9 mouse cellular contexts compared by ENCODE assay signal in genomic region chr4:64530585-64530984, GRCm38 (mm10).
DNase-seq lines count a peak whose midpoint lies in the region; ATAC-seq and TF ChIP-seq lines count a peak whose summit lies in the region.
"Had no signal": no experiment of that assay in that cellular context is flagged by ENCODE, and none has a peak within 500 bp of the region (broad histone marks: within the 10 kb centered on the region; RNA-seq: fewer than 3 reads in every experiment).

No protein-coding gene starts in this region.

- WGBS in hindbrain, embryonic 11.5 days, result 78% methylated on average over 4 of the region's 4 CpGs
- 74% methylated on average over 4 of the region's 4 CpGs for WGBS in hindbrain, embryonic 16.5 days
- 67% methylated on average over 4 of the region's 4 CpGs for WGBS in liver, embryonic 11.5 days

- H3K9me3 ChIP-seq in hindbrain, embryonic 11.5 days (ENCODE audit: control insufficient read depth, low read length), result no peaks in the 10 kb centered on the region
- H3K9me3 ChIP-seq in hindbrain, embryonic 16.5 days (ENCODE audit: control insufficient read depth, low read length), result no peaks in the 10 kb centered on the region
- no peaks in the 10 kb centered on the region for H3K9me3 ChIP-seq in E14TG2a.4 (ENCODE audit: low read length)
- no peaks in the 10 kb centered on the region for H3K9me3 ChIP-seq in liver, embryonic 11.5 days (ENCODE audit: control insufficient read depth, low read length)
- H3K9me3 ChIP-seq: lung, embryonic 15.5 days had no signal

- ATAC-seq in hindbrain, embryonic 11.5 days (ENCODE audit: low FRiP score), result no peak
- ATAC-seq in hindbrain, embryonic 16.5 days, result no peak
- ATAC-seq in liver, embryonic 11.5 days (replicated peaks; ENCODE audit: low FRiP score), result no peak

- no peak overlapping the region for H3K9ac ChIP-seq in hindbrain, embryonic 11.5 days (ENCODE audit: low read depth, low read length)
- H3K9ac ChIP-seq in hindbrain, embryonic 16.5 days (ENCODE audit: low read depth, low read length), result no peak overlapping the region
- H3K9ac ChIP-seq in liver, embryonic 11.5 days (ENCODE audit: low read depth, low read length), result no peak overlapping the region
- H3K9ac ChIP-seq: lung, embryonic 15.5 days had no signal

- no peaks in the 10 kb centered on the region for H3K27me3 ChIP-seq in hindbrain, embryonic 11.5 days (ENCODE audit: control insufficient read depth, insufficient read depth, low read length)
- no peaks in the 10 kb centered on the region for H3K27me3 ChIP-seq in hindbrain, embryonic 16.5 days (replicated peaks; ENCODE audit: control insufficient read depth, insufficient read depth, low read length)
- no peaks in the 10 kb centered on the region for H3K27me3 ChIP-seq in E14TG2a.4 (ENCODE audit: insufficient read depth, low read length)
- H3K27me3 ChIP-seq in liver, embryonic 11.5 days (replicated peaks; ENCODE audit: control insufficient read depth, insufficient read depth, low read length), result no peaks in the 10 kb centered on the region
- H3K27me3 ChIP-seq: lung, embryonic 15.5 days had no signal

- peak; percentile 64 for DNase-seq in hindbrain, embryonic 11.5 days (ENCODE audit: low spot score)
- DNase-seq in cerebellum, adult 11 months, result peak; percentile 20
- DNase-seq in kidney, postnatal 14 days, result peak; percentile 39
- DNase-seq in right cerebral cortex, adult 18-20 months, result peak; percentile 23
- DNase-seq in liver, embryonic 11.5 days (ENCODE audit: low spot score), result no peak
- no peak for DNase-seq in thymus, postnatal 0 days (ENCODE audit: low spot score)

- no peak overlapping the region for H3K4me2 ChIP-seq in hindbrain, embryonic 11.5 days (replicated peaks; ENCODE audit: low read depth, low read length)
- no peak overlapping the region for H3K4me2 ChIP-seq in hindbrain, embryonic 16.5 days (ENCODE audit: low read length)
- no peak overlapping the region for H3K4me2 ChIP-seq in liver, embryonic 11.5 days
- H3K4me2 ChIP-seq: lung, embryonic 15.5 days had no signal

- no peak overlapping the region for H3K4me3 ChIP-seq in hindbrain, embryonic 11.5 days (ENCODE audit: low read depth, low read length)
- H3K4me3 ChIP-seq in hindbrain, embryonic 16.5 days (ENCODE audit: low read length), result no peak overlapping the region
- no peak overlapping the region for H3K4me3 ChIP-seq in E14TG2a.4 (replicated peaks; ENCODE audit: low read length)
- no peak overlapping the region for H3K4me3 ChIP-seq in liver, embryonic 11.5 days (ENCODE audit: low read depth, low read length)
- H3K4me3 ChIP-seq: lung, embryonic 15.5 days had no signal

- no peaks in the 10 kb centered on the region for H3K4me1 ChIP-seq in hindbrain, embryonic 11.5 days (replicated peaks; ENCODE audit: control insufficient read depth, insufficient read depth, low read length)
- H3K4me1 ChIP-seq in hindbrain, embryonic 16.5 days (ENCODE audit: control insufficient read depth, insufficient read depth, low read depth, low read length), result no peaks in the 10 kb centered on the region
- H3K4me1 ChIP-seq in E14TG2a.4 (replicated peaks; ENCODE audit: low read depth, low read length), result no peaks in the 10 kb centered on the region
- H3K4me1 ChIP-seq in liver, embryonic 11.5 days (replicated peaks; ENCODE audit: control insufficient read depth, insufficient read depth, low read length), result no peaks in the 10 kb centered on the region
- H3K4me1 ChIP-seq: lung, embryonic 15.5 days had no signal

- H3K27ac ChIP-seq in hindbrain, embryonic 11.5 days (ENCODE audit: low read depth, low read length), result no peak overlapping the region
- H3K27ac ChIP-seq in hindbrain, embryonic 16.5 days (ENCODE audit: low read depth, low read length), result no peak overlapping the region
- H3K27ac ChIP-seq in liver, embryonic 11.5 days (ENCODE audit: low read depth, low read length), result no peak overlapping the region
- H3K27ac ChIP-seq: lung, embryonic 15.5 days had no signal

- peak; percentile 31; the same call in 1 of the 2 replicates for TF ChIP-seq CTCF in E14TG2a.4 (conservative IDR thresholded peaks at IDR 0.05; ENCODE audit: low read length)

- H3K36me3 ChIP-seq in hindbrain, embryonic 11.5 days (ENCODE audit: control insufficient read depth, insufficient read depth, low read length), result no peaks in the 10 kb centered on the region
- H3K36me3 ChIP-seq in hindbrain, embryonic 16.5 days (ENCODE audit: control insufficient read depth, insufficient read depth, low read length), result no peaks in the 10 kb centered on the region
- H3K36me3 ChIP-seq in E14TG2a.4 (ENCODE audit: insufficient read depth, low read length), result no peaks in the 10 kb centered on the region
- H3K36me3 ChIP-seq in liver, embryonic 11.5 days (ENCODE audit: control insufficient read depth, insufficient read depth, low read length), result no peaks in the 10 kb centered on the region
- H3K36me3 ChIP-seq: lung, embryonic 15.5 days had no signal

Comparison
In these comparisons a context has a peak if more than half of its experiments do, and no peak if none do; other contexts are left out.
1. DNase-seq: peak in hindbrain, embryonic 11.5 days (single experiment), cerebellum, adult 11 months (single experiment), kidney, postnatal 14 days (single experiment) and right cerebral cortex, adult 18-20 months (single experiment); none in liver, embryonic 11.5 days (single experiment) and thymus, postnatal 0 days (single experiment).